Mouse (Mus musculus): ENCODE measurements around the gene Zfp60. TPM values are rescaled to one million over a fixed set of nuclear protein-coding genes. Genes with fewer than 3 reads are reported as not detected.

Gene Zfp60
- polyA plus RNA-seq (2015; fragmentation: Nextera tagmentation; extraction: Ambion mirVana), result 97.5 and 99.8 TPM in 2 replicates

DNA sequence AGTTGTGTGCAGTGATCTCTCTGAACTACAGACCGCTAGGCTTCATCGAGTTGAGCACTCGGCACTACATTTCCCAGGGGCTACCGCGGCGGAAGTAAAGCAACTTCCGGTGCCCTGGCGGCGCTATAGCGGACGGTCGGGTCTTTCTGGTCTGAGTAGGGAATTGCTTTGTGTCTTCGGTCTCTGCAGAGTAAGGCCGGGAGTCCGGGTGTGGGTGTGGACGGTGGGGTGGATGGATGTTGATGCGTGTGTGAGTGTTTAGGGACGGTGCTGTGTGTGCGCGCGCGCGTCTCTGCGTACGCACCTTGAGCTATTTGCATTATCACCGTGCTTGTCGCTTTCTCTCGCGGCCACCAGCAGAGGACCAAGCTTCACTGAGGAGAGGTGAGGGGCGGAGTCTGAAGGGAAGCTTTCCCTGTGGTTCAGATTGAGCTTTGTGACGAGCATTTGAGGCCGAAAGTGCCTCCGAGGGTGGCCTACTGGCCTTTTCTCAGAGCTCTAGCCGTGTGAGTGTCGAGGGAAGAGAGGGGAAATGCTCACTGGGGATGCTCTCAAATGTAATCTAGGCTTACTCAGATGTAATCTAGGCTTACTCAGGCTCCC is at the start of gene Zfp60:
TSS of gene Zfp60 (plus strand) at position 109 of the 603 bp plus-strand sequence.
- ATAC-seq (ENCODE audit: low FRiP score, low read depth), result peak; percentile 93
- Histone ChIP-seq H3K27ac (replicated peaks) (peak within 1 kb of the TSS; percentile 96), H3K4me1 (replicated peaks) (peaks cover 39% of the 10 kb centered on the region), H3K27me3 (no peaks in the 10 kb centered on the region), H3K9ac (peak within 1 kb of the TSS; percentile 87), H3K9me3 (no peaks in the 10 kb centered on the region), H3K4me2 (peak within 1 kb of the TSS; percentile 61), H3K4me3 (peak within 1 kb of the TSS; percentile 68), H3K36me3 (no peaks in the 10 kb centered on the region)
- under 1% methylated on average over 35 of the region's 35 CpGs for WGBS

GRCm38 (mm10) chr7:27683218-27683617 is 48.0 kb upstream of the Zfp60 start:
- no peak overlapping the region for H3K9ac ChIP-seq
- H3K4me2 ChIP-seq, result no peak overlapping the region
- no peak for ATAC-seq (ENCODE audit: low FRiP score, low read depth)
- no peaks in the 10 kb centered on the region for H3K27me3 ChIP-seq
- WGBS, result 81% methylated on average over 2 of the region's 2 CpGs
- H3K9me3 ChIP-seq, result no peaks in the 10 kb centered on the region
- no peak overlapping the region for H3K27ac ChIP-seq (replicated peaks)
- no peak overlapping the region for H3K4me3 ChIP-seq
- H3K4me1 ChIP-seq (replicated peaks), result peaks cover 10% of the 10 kb centered on the region
- no peaks in the 10 kb centered on the region for H3K36me3 ChIP-seq

DNA sequence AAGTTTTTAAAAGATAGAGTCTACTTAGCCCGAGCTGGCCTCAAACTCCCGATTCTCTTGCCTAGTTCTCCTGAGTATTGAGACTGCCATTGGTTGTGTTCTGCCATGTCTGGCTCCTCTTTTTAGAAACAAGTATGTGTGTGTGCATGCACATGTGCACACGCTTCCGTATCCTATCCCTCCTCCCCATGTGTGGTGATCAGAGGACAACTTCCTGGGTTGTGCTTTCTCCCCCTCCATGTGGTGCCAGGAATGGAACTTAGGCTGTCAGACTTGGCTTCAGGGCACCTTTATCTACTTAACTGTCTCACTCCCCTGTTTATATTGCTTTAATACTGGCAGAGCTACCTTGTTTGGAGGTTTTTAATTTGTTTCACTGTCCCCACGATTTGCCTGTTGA is 46.0 kb upstream of the Zfp60 start:
- no peak for ATAC-seq (ENCODE audit: low FRiP score, low read depth)
- WGBS, result 39% methylated on average over 5 of the region's 5 CpGs
- no peaks in the 10 kb centered on the region for H3K27me3 ChIP-seq
- peaks cover 22% of the 10 kb centered on the region for H3K4me1 ChIP-seq (replicated peaks)
- peak overlapping the region; percentile 37 for H3K9ac ChIP-seq
- no peaks in the 10 kb centered on the region for H3K9me3 ChIP-seq
- peak overlapping the region; percentile 51 for H3K4me2 ChIP-seq
- H3K36me3 ChIP-seq, result no peaks in the 10 kb centered on the region
- peak overlapping the region; percentile 27 for H3K4me3 ChIP-seq
- 0 out of 2 replicates have a peak overlapping the region, but pooled peaks have one; percentile 22 for H3K27ac ChIP-seq (replicated peaks)

GRCm38 (mm10) chr7:27685681-27686080 is 45.5 kb upstream of the Zfp60 start:
- Histone ChIP-seq H3K4me3 (peak overlapping the region; percentile 27), H3K27me3 (no peaks in the 10 kb centered on the region), H3K36me3 (no peaks in the 10 kb centered on the region), H3K9ac (peak overlapping the region; percentile 37), H3K4me1 (replicated peaks) (peaks cover 27% of the 10 kb centered on the region), H3K4me2 (peak overlapping the region; percentile 51), H3K27ac (replicated peaks) (0 out of 2 replicates have a peak overlapping the region, but pooled peaks have one; percentile 22), H3K9me3 (no peaks in the 10 kb centered on the region)
- ATAC-seq (ENCODE audit: low FRiP score, low read depth), result no peak
- 1% methylated on average over 6 of the region's 6 CpGs for WGBS

- 92% methylated on average over 1 of the region's 1 CpGs for WGBS
- no peak overlapping the region for H3K4me3 ChIP-seq
- H3K4me2 ChIP-seq, result no peak overlapping the region
- H3K27ac ChIP-seq (replicated peaks), result no peak overlapping the region
- no peaks in the 10 kb centered on the region for H3K27me3 ChIP-seq
- no peaks in the 10 kb centered on the region for H3K9me3 ChIP-seq
- H3K9ac ChIP-seq, result no peak overlapping the region
- ATAC-seq (ENCODE audit: low FRiP score, low read depth), result no peak
- H3K36me3 ChIP-seq, result no peaks in the 10 kb centered on the region
- H3K4me1 ChIP-seq (replicated peaks), result peaks cover 29% of the 10 kb centered on the region
Measured at GRCm38 (mm10) chr7:27687043-27687442, 44.1 kb upstream of the Zfp60 start.

DNA sequence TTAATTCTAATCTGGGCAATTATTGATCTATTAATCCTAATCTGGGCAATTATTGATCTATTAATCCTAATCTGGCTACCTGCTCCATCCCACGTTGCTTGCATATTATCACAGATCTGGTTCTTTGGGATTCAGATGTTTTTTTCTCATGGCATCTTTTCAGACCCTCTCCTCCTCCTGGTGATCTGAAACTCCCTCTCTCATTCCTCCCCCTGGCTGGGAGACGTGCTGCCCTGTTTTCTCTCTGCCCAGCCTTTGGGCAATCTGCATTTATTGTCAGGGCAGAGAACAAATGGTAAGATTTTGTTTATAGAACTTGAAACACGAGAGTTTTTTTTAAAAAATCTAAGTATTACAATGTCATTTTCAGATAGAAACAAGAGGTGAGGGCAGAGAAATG is 43.4 kb upstream of the Zfp60 start:
- Histone ChIP-seq H3K36me3 (no peaks in the 10 kb centered on the region), H3K27me3 (no peaks in the 10 kb centered on the region), H3K27ac (replicated peaks) (peak overlapping the region; percentile 85; the same call in 1 of the 2 replicates), H3K4me2 (peak overlapping the region; percentile 79), H3K4me1 (replicated peaks) (peaks cover 29% of the 10 kb centered on the region), H3K9ac (peak overlapping the region; percentile 65), H3K4me3 (peak overlapping the region; percentile 49), H3K9me3 (no peaks in the 10 kb centered on the region)
- ATAC-seq (ENCODE audit: low FRiP score, low read depth), result no peak
- 75% methylated on average over 3 of the region's 3 CpGs for WGBS

DNA sequence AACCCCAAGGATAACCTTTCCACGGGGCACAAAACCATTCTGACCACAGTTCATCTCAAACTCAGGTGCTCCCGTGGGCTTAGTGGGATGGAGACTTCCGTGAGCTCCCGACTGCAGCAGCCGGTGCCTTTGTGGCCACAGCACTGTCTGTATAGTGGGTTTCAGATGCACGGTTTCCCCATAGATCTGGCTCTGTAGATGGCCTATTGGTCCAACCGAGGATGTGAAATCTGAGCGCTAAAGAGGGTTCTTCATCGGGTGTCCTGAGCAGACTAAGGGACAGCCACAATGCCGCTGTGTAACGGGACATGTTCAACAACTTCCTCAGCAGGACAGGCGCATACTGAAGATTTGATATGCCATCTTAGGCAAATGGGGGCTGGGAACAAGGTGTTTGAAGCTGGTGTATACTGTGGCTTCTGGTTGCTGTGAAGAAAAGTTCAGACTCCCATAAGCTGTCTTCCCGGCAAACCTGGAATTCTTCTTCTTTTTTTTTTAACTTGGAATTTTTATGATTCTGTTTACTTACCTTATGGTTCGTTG is 42.9 kb upstream of the Zfp60 start:
- H3K27me3 ChIP-seq, result no peaks in the 10 kb centered on the region
- peak overlapping the region; percentile 85 for H3K27ac ChIP-seq (replicated peaks)
- no peak for ATAC-seq (ENCODE audit: low FRiP score, low read depth)
- peak overlapping the region; percentile 49 for H3K4me3 ChIP-seq
- peak overlapping the region; percentile 79 for H3K4me2 ChIP-seq
- no peaks in the 10 kb centered on the region for H3K9me3 ChIP-seq
- H3K36me3 ChIP-seq, result no peaks in the 10 kb centered on the region
- WGBS, result 43% methylated on average over 14 of the region's 14 CpGs
- peaks cover 29% of the 10 kb centered on the region for H3K4me1 ChIP-seq (replicated peaks)
- H3K9ac ChIP-seq, result peak overlapping the region; percentile 65

GRCm38 (mm10) chr7:27688815-27689612 is 42.2 kb upstream of the Zfp60 start, which contains the start of gene Zfp607b:
Gene Zfp607b, plus strand, starts transcription at chr7:27689340.
- H3K4me2 ChIP-seq, result peak within 1 kb of the TSS; percentile 79
- 0% methylated on average over 19 of the region's 19 CpGs for WGBS
- no peaks in the 10 kb centered on the region for H3K9me3 ChIP-seq
- peak within 1 kb of the TSS; percentile 49 for H3K4me3 ChIP-seq
- ATAC-seq (ENCODE audit: low FRiP score, low read depth), result peak; percentile 99
- no peaks in the 10 kb centered on the region for H3K27me3 ChIP-seq
- H3K36me3 ChIP-seq, result no peaks in the 10 kb centered on the region
- H3K4me1 ChIP-seq (replicated peaks), result peaks cover 29% of the 10 kb centered on the region
- peak within 1 kb of the TSS; percentile 85 for H3K27ac ChIP-seq (replicated peaks)
- peak within 1 kb of the TSS; percentile 65 for H3K9ac ChIP-seq

DNA sequence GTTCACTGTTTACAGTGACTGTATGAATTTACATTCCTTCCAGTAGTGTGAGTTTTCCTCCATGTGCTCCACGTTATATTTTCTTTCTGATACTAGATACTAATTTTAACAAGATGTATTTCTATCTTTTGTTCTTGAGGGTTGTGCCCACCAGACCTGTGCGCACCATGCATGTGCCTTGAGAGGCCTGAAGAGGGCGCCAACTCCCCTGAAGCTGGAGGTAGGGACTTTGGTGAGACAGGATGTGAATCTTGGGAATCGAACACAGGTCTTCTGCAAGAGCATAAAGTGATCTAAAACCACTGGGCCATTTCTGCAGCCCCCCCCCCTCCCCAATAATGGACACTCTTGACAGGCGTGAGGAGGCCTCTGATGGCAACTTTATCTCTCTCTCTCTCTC is 40.1 kb upstream of the Zfp60 start:
- Histone ChIP-seq H3K4me1 (replicated peaks) (peaks cover 21% of the 10 kb centered on the region), H3K27me3 (no peaks in the 10 kb centered on the region), H3K9me3 (no peaks in the 10 kb centered on the region), H3K4me2 (no peak overlapping the region), H3K36me3 (no peaks in the 10 kb centered on the region), H3K9ac (no peak overlapping the region), H3K4me3 (no peak overlapping the region), H3K27ac (replicated peaks) (no peak overlapping the region)
- no peak for ATAC-seq (ENCODE audit: low FRiP score, low read depth)
- 46% methylated on average over 5 of the region's 5 CpGs for WGBS

GRCm38 (mm10) chr7:27696711-27697110 is 34.5 kb upstream of the Zfp60 start:
- Histone ChIP-seq H3K36me3 (peaks cover 20% of the 10 kb centered on the region), H3K9ac (no peak overlapping the region), H3K27ac (replicated peaks) (no peak overlapping the region), H3K4me2 (no peak overlapping the region), H3K9me3 (no peaks in the 10 kb centered on the region), H3K27me3 (no peaks in the 10 kb centered on the region), H3K4me1 (replicated peaks) (no peaks in the 10 kb centered on the region), H3K4me3 (no peak overlapping the region)
- WGBS, result 32% methylated on average over 3 of the region's 3 CpGs
- ATAC-seq (ENCODE audit: low FRiP score, low read depth), result no peak

DNA sequence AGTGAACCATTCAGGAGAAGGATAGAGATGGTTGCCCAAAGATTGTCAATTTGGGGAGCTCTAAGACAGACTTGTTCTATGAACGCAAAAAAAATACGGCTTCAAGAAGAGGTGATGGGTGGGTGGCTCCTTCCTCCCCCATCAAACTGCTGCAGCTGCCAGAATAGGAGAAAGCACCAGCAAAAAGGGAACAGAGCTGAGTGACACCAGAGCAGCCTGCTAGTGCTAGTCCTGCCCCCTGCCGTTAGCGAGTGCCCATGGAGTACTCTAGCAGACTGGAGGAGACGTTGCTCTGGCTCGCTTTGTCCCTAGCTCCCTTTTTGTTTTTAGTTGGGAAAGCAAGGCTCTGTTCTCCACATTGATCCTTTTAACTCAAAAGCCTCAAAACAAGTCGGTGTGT is 20.8 kb upstream of the Zfp60 start:
- no peak overlapping the region for H3K4me3 ChIP-seq
- H3K4me1 ChIP-seq (replicated peaks), result no peaks in the 10 kb centered on the region
- H3K9ac ChIP-seq, result no peak overlapping the region
- H3K4me2 ChIP-seq, result no peak overlapping the region
- 85% methylated on average over 7 of the region's 7 CpGs for WGBS
- 0 out of 2 replicates have a peak, but pooled peaks cover 9% of the 10 kb centered on the region for H3K9me3 ChIP-seq
- peaks cover 8% of the 10 kb centered on the region for H3K36me3 ChIP-seq
- no peaks in the 10 kb centered on the region for H3K27me3 ChIP-seq
- no peak for ATAC-seq (ENCODE audit: low FRiP score, low read depth)
- no peak overlapping the region for H3K27ac ChIP-seq (replicated peaks)

DNA sequence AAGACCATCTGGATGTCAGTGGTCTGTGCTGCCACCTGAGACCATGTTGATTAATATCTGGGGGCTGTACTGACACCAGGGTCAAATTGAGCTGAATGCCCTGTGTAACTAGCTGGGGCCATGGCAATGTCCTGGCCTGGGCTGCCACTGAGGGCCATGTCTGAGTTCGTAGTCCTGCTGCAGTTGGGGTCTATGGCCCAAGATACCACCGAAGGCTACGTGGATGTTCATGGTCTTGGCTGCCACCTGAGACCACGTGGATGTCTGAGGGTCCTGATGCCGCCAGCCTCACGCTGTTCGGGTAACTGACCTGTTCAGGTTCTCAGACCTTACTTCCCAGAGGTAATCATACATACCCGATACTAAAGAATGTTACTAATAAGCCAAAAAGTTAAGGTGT is 9.2 kb upstream of the Zfp60 start:
- Histone ChIP-seq H3K27ac (replicated peaks) (no peak overlapping the region), H3K9me3 (no peaks in the 10 kb centered on the region), H3K4me3 (no peak overlapping the region), H3K4me2 (no peak overlapping the region), H3K9ac (no peak overlapping the region), H3K4me1 (replicated peaks) (peaks cover 3% of the 10 kb centered on the region; the same call in 1 of the 2 replicates), H3K27me3 (no peaks in the 10 kb centered on the region), H3K36me3 (no peaks in the 10 kb centered on the region)
- WGBS, result 93% methylated on average over 8 of the region's 8 CpGs
- ATAC-seq (ENCODE audit: low FRiP score, low read depth), result no peak

Measured in hindbrain, embryonic 15.5 days (tissue).